Mouse (Mus musculus): ENCODE measurements at regions not wholly inside any gene's neighbourhood (a gene's known extent, or its start where the extent isn't known, plus 50 kb on each side); places are given as distances from the start of the nearest gene placed in this dataset.

DNA sequence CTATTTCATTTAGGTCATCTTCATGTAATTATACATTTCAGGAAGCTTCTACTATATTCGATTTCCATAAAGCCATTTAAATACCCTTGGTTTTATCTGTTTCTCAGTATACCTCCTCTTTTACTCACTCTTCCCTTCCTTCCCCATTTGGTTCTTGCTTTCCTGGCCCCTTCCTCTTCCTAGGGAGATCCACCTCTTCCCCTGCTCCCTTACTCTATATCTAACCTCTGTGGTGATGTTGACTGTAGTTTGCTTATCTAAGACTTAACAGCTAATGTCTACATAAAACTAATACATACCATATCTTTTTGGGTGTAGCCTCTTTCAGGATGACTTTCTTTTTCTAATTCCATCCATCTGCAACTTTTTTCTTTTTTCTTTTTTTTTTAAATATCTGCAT is 92.9 kb upstream of the Tbc1d5 start:
- 82% methylated on average over 1 of the region's 1 CpGs for WGBS
- TF ChIP-seq POLR2A (IDR thresholded peaks at IDR 0.05; ENCODE audit: low read depth, low read length) (no peak), CTCF (IDR thresholded peaks at IDR 0.05; ENCODE audit: extremely low read depth, insufficient read depth, insufficient read length, insufficient replicate concordance) (no peak)
- H3K27ac ChIP-seq (ENCODE audit: insufficient read depth, low read length) = no peak overlapping the region

GRCm38 (mm10) chr17:51262946-51263345 is 83.8 kb upstream of the Tbc1d5 start:
- H3K4me3 ChIP-seq (ENCODE audit: extremely low read depth, insufficient read depth, insufficient read length) = no peak overlapping the region
- H3K27ac ChIP-seq (ENCODE audit: insufficient read depth, low read length) = no peak overlapping the region
- no peak for TF ChIP-seq CTCF (IDR thresholded peaks at IDR 0.05; ENCODE audit: extremely low read depth, insufficient read depth, insufficient read length, insufficient replicate concordance)
- TF ChIP-seq POLR2A (IDR thresholded peaks at IDR 0.05; ENCODE audit: low read depth, low read length) = no peak
- no peak for DNase-seq (ENCODE audit: low read depth in 1 of 2, low spot score in 2 of 2)
- no peaks in the 10 kb centered on the region for H3K27me3 ChIP-seq (ENCODE audit: control insufficient read depth, insufficient read depth, low read length)
- H3K36me3 ChIP-seq (ENCODE audit: control insufficient read depth, insufficient read depth, low read length) = no peaks in the 10 kb centered on the region
- 91% methylated on average over 3 of the region's 3 CpGs for WGBS
- H3K4me1 ChIP-seq (ENCODE audit: control insufficient read depth, insufficient read depth, insufficient read length) = no peaks in the 10 kb centered on the region

More for the DNA sequence above, 92.9 kb upstream of the Tbc1d5 start:
- DNase-seq (ENCODE audit: low read depth in 1 of 2, low spot score in 2 of 2) = no peak
- no peak overlapping the region for H3K4me3 ChIP-seq (ENCODE audit: extremely low read depth, insufficient read depth, insufficient read length)
- no peaks in the 10 kb centered on the region for H3K36me3 ChIP-seq (ENCODE audit: control insufficient read depth, insufficient read depth, low read length)
- no peaks in the 10 kb centered on the region for H3K4me1 ChIP-seq (ENCODE audit: control insufficient read depth, insufficient read depth, insufficient read length)
- H3K27me3 ChIP-seq (ENCODE audit: control insufficient read depth, insufficient read depth, low read length) = no peaks in the 10 kb centered on the region

DNA sequence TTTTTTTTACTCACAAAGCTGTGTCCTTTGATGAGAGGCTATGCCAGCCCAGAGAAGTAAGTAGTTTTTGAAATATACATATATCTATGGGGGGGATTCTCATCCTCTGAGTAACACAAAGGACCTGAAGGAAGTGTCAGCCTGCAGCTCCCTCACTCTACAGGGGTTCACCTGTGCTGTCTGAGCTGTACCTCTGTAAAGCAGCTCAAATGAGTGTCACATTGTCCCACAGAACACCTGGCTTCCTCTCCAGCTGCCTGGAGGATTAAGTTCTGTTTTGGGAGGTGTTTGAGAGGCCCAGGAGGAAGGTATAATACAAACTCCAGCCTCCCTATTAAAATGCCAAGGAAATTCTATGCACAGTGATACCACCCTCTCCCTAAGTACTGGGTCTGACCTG is 83.3 kb upstream of the Tbc1d5 start:
- no peak overlapping the region for H3K4me3 ChIP-seq (ENCODE audit: extremely low read depth, insufficient read depth, insufficient read length)
- H3K27ac ChIP-seq (ENCODE audit: insufficient read depth, low read length) = no peak overlapping the region
- TF ChIP-seq CTCF (IDR thresholded peaks at IDR 0.05; ENCODE audit: extremely low read depth, insufficient read depth, insufficient read length, insufficient replicate concordance) = no peak
- TF ChIP-seq POLR2A (IDR thresholded peaks at IDR 0.05; ENCODE audit: low read depth, low read length) = no peak
- H3K27me3 ChIP-seq (ENCODE audit: control insufficient read depth, insufficient read depth, low read length) = no peaks in the 10 kb centered on the region
- no peaks in the 10 kb centered on the region for H3K36me3 ChIP-seq (ENCODE audit: control insufficient read depth, insufficient read depth, low read length)
- no peak for DNase-seq (ENCODE audit: low read depth in 1 of 2, low spot score in 2 of 2)
- no peaks in the 10 kb centered on the region for H3K4me1 ChIP-seq (ENCODE audit: control insufficient read depth, insufficient read depth, insufficient read length)

DNA sequence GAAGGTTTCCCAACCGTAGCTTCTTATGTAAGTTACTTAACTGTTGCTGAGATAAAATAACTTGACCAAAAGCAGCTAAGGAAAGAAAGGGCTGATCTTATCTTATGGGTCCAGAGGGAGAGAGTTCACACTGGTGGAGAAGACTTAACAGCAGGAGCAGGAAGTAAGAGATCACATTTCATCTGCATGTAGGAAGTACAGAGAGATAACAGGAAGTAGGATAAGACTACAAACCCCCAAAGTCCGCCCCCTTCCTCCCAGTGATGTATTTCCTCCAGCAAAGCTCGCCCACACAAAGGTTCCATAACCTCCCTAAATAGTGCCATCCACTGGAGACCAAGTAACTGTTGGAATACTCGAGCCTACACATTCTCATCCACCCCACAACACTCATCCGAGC is 79.2 kb upstream of the Tbc1d5 start:
- WGBS = 87% methylated on average over 5 of the region's 5 CpGs
- Histone ChIP-seq H3K4me1 (ENCODE audit: control insufficient read depth, insufficient read depth, insufficient read length) (no peaks in the 10 kb centered on the region), H3K4me3 (ENCODE audit: extremely low read depth, insufficient read depth, insufficient read length) (no peak overlapping the region), H3K27ac (ENCODE audit: insufficient read depth, low read length) (no peak overlapping the region), H3K27me3 (ENCODE audit: control insufficient read depth, insufficient read depth, low read length) (no peaks in the 10 kb centered on the region), H3K36me3 (ENCODE audit: control insufficient read depth, insufficient read depth, low read length) (no peaks in the 10 kb centered on the region)
- DNase-seq (ENCODE audit: low read depth in 1 of 2, low spot score in 2 of 2) = no peak
- no peak for TF ChIP-seq POLR2A (IDR thresholded peaks at IDR 0.05; ENCODE audit: low read depth, low read length)
- TF ChIP-seq CTCF (IDR thresholded peaks at IDR 0.05; ENCODE audit: extremely low read depth, insufficient read depth, insufficient read length, insufficient replicate concordance) = no peak

GRCm38 (mm10) chr17:51248543-51248942 is 69.4 kb upstream of the Tbc1d5 start:
- Histone ChIP-seq H3K4me1 (ENCODE audit: control insufficient read depth, insufficient read depth, insufficient read length) (no peaks in the 10 kb centered on the region), H3K27ac (ENCODE audit: insufficient read depth, low read length) (no peak overlapping the region), H3K27me3 (ENCODE audit: control insufficient read depth, insufficient read depth, low read length) (no peaks in the 10 kb centered on the region), H3K36me3 (ENCODE audit: control insufficient read depth, insufficient read depth, low read length) (no peaks in the 10 kb centered on the region), H3K4me3 (ENCODE audit: extremely low read depth, insufficient read depth, insufficient read length) (no peak overlapping the region)
- WGBS = 40% methylated on average over 6 of the region's 6 CpGs
- TF ChIP-seq CTCF (IDR thresholded peaks at IDR 0.05; ENCODE audit: extremely low read depth, insufficient read depth, insufficient read length, insufficient replicate concordance) (no peak), POLR2A (IDR thresholded peaks at IDR 0.05; ENCODE audit: low read depth, low read length) (no peak)
- DNase-seq (ENCODE audit: low read depth in 1 of 2, low spot score in 2 of 2) = no peak

- no peak for DNase-seq (ENCODE audit: low read depth in 1 of 2, low spot score in 2 of 2)
- no peak for TF ChIP-seq CTCF (IDR thresholded peaks at IDR 0.05; ENCODE audit: extremely low read depth, insufficient read depth, insufficient read length, insufficient replicate concordance)
- no peak for TF ChIP-seq POLR2A (IDR thresholded peaks at IDR 0.05; ENCODE audit: low read depth, low read length)
- H3K4me1 ChIP-seq (ENCODE audit: control insufficient read depth, insufficient read depth, insufficient read length) = no peaks in the 10 kb centered on the region
- H3K4me3 ChIP-seq (ENCODE audit: extremely low read depth, insufficient read depth, insufficient read length) = no peak overlapping the region
- no peak overlapping the region for H3K27ac ChIP-seq (ENCODE audit: insufficient read depth, low read length)
- H3K27me3 ChIP-seq (ENCODE audit: control insufficient read depth, insufficient read depth, low read length) = no peaks in the 10 kb centered on the region
- 58% methylated on average over 3 of the region's 3 CpGs for WGBS
- no peaks in the 10 kb centered on the region for H3K36me3 ChIP-seq (ENCODE audit: control insufficient read depth, insufficient read depth, low read length)
Measured at GRCm38 (mm10) chr17:51246038-51246437, 66.9 kb upstream of the Tbc1d5 start.

- peak; percentile 22 to 46 for DNase-seq (ENCODE audit: low read depth in 1 of 2, low spot score in 2 of 2)
- 13% methylated on average over 4 of the region's 5 CpGs for WGBS
- no peak overlapping the region for H3K27ac ChIP-seq (ENCODE audit: insufficient read depth, low read length)
- TF ChIP-seq CTCF (IDR thresholded peaks at IDR 0.05; ENCODE audit: extremely low read depth, insufficient read depth, insufficient read length, insufficient replicate concordance) (no peak), POLR2A (IDR thresholded peaks at IDR 0.05; ENCODE audit: low read depth, low read length) (no peak)
- H3K4me3 ChIP-seq (ENCODE audit: extremely low read depth, insufficient read depth, insufficient read length) = no peak overlapping the region
- H3K4me1 ChIP-seq (ENCODE audit: control insufficient read depth, insufficient read depth, insufficient read length) = peaks cover 5% of the 10 kb centered on the region; the same call in 1 of the 2 replicates
- no peaks in the 10 kb centered on the region for H3K27me3 ChIP-seq (ENCODE audit: control insufficient read depth, insufficient read depth, low read length)
- no peaks in the 10 kb centered on the region for H3K36me3 ChIP-seq (ENCODE audit: control insufficient read depth, insufficient read depth, low read length)
Measured at GRCm38 (mm10) chr17:51240360-51240993, 61.3 kb upstream of the Tbc1d5 start.

Data from spleen, adult 2 months (tissue).